Mouse (Mus musculus) neural tube, embryonic 14.5 days (tissue): ENCODE measurements at regions not wholly inside any gene's neighbourhood (a gene's known extent, or its start where the extent isn't known, plus 50 kb on each side); places are given as distances from the start of the nearest gene placed in this dataset.
"Not testable (repeated sequence)": the region's sequence is repeated elsewhere in the genome, so short reads cannot be mapped to it uniquely, and the experiment has no call there.

Source experiments
- ATAC-seq: fragments of 200-750 bp; cut with Nextera tagmentation; 2 replicates; pipeline ENCODE4 v1.8.0; 2017; ENCODE audit warnings: low read depth, mild to moderate bottlenecking, moderate TSS enrichment, moderate library complexity
- H3K27ac ChIP-seq: fragments of 300-500 bp; sonication (generic); 2 replicates; pipeline ENCODE4 v1.5.1; 2014; ENCODE audit warnings: low read depth, mild to moderate bottlenecking, control low read depth, low read length, moderate library complexity, mixed read lengths
- H3K27me3 ChIP-seq: fragments of 300-500 bp; sonication (generic); 2 replicates; pipeline ENCODE4 v1.6.1; 2014; ENCODE audit warnings: low read length; ENCODE audit not compliant: control insufficient read depth, insufficient read depth
- H3K36me3 ChIP-seq: fragments of 300-500 bp; sonication (generic); 2 replicates; pipeline ENCODE4 v1.6.1; 2014; ENCODE audit warnings: low read length, mixed read lengths; ENCODE audit not compliant: control insufficient read depth, insufficient read depth
- H3K4me1 ChIP-seq: fragments of 300-500 bp; sonication (generic); 2 replicates; pipeline ENCODE4 v1.6.1; 2014; ENCODE audit warnings: low read length; ENCODE audit not compliant: control insufficient read depth, insufficient read depth
- H3K4me2 ChIP-seq: fragments of 300-500 bp; sonication (generic); 2 replicates; pipeline ENCODE4 v1.6.1; 2014; ENCODE audit warnings: mild to moderate bottlenecking, low read depth, low read length, control low read depth
- H3K4me3 ChIP-seq: fragments of 300-500 bp; sonication (generic); 2 replicates; pipeline ENCODE4 v1.5.1; 2014; ENCODE audit warnings: low read depth, low read length, control low read depth, mixed read lengths
- H3K9ac ChIP-seq: fragments of 300-500 bp; sonication (generic); replicated peaks from 2 replicates; pipeline ENCODE4 v1.6.1; 2014; ENCODE audit warnings: low read depth, mild to moderate bottlenecking, control low read depth, low read length, mixed read lengths
- H3K9me3 ChIP-seq: fragments of 300-500 bp; sonication (generic); 2 replicates; pipeline ENCODE4 v1.6.1; 2016; ENCODE audit warnings: low read length; ENCODE audit not compliant: control insufficient read depth
- WGBS: fragments of 180-500 bp; shearing (Covaris S2); extraction: QIAGEN DNeasy Blood & Tissue Kit; methylation state at CpG from one replicate; pipeline ENCODE4 v1.1.7; 2014; 5-methylcytosine and 5-hydroxymethylcytosine counted together

- Histone ChIP-seq H3K9ac (no peak overlapping the region), H3K4me2 (no peak overlapping the region), H3K27ac (no peak overlapping the region), H3K9me3 (no peaks in the 10 kb centered on the region), H3K4me3 (no peak overlapping the region), H3K4me1 (no peaks in the 10 kb centered on the region), H3K36me3 (no peaks in the 10 kb centered on the region), H3K27me3 (no peaks in the 10 kb centered on the region)
- WGBS = 79% methylated on average over 4 of the region's 4 CpGs
- no peak for ATAC-seq
These were observed 536.5 kb downstream of the Bckdhb start for GRCm38 (mm10) chr9:84461441-84461840.

- H3K4me3 ChIP-seq = no peak overlapping the region
- H3K27ac ChIP-seq = no peak overlapping the region
- no peaks in the 10 kb centered on the region for H3K4me1 ChIP-seq
- H3K4me2 ChIP-seq = no peak overlapping the region
- 11% methylated on average over 3 of the region's 3 CpGs for WGBS
- no peak for ATAC-seq
- H3K36me3 ChIP-seq = no peaks in the 10 kb centered on the region
- no peaks in the 10 kb centered on the region for H3K9me3 ChIP-seq
- no peak overlapping the region for H3K9ac ChIP-seq
- H3K27me3 ChIP-seq = no peaks in the 10 kb centered on the region
These were observed 541.8 kb downstream of the Bckdhb start for GRCm38 (mm10) chr9:84466741-84467140.

GRCm38 (mm10) chr9:84472696-84473095, 547.8 kb downstream of the Bckdhb start:
- no peaks in the 10 kb centered on the region for H3K9me3 ChIP-seq
- ATAC-seq = no peak
- no peak overlapping the region for H3K9ac ChIP-seq
- no peak overlapping the region for H3K4me2 ChIP-seq
- WGBS = 77% methylated on average over 4 of the region's 4 CpGs
- no peaks in the 10 kb centered on the region for H3K27me3 ChIP-seq
- no peaks in the 10 kb centered on the region for H3K4me1 ChIP-seq
- H3K36me3 ChIP-seq = no peaks in the 10 kb centered on the region
- no peak overlapping the region for H3K27ac ChIP-seq
- no peak overlapping the region for H3K4me3 ChIP-seq

- no peaks in the 10 kb centered on the region for H3K27me3 ChIP-seq
- no peaks in the 10 kb centered on the region for H3K4me1 ChIP-seq
- no peak overlapping the region for H3K27ac ChIP-seq
- H3K9ac ChIP-seq = no peak overlapping the region
- WGBS = 42% methylated on average over 1 of the region's 1 CpGs
- no peaks in the 10 kb centered on the region for H3K36me3 ChIP-seq
- no peak overlapping the region for H3K4me2 ChIP-seq
- no peak for ATAC-seq
- no peak overlapping the region for H3K4me3 ChIP-seq
- no peaks in the 10 kb centered on the region for H3K9me3 ChIP-seq
These were observed 551.0 kb downstream of the Bckdhb start for GRCm38 (mm10) chr9:84475906-84476305.

- no peaks in the 10 kb centered on the region for H3K27me3 ChIP-seq
- ATAC-seq = no peak
- 73% methylated on average over 2 of the region's 2 CpGs for WGBS
- H3K4me3 ChIP-seq = no peak overlapping the region
- no peaks in the 10 kb centered on the region for H3K36me3 ChIP-seq
- no peak overlapping the region for H3K27ac ChIP-seq
- H3K4me2 ChIP-seq = no peak overlapping the region
- H3K9ac ChIP-seq = no peak overlapping the region
- H3K4me1 ChIP-seq = no peaks in the 10 kb centered on the region
- no peaks in the 10 kb centered on the region for H3K9me3 ChIP-seq
These were observed 574.6 kb downstream of the Bckdhb start for GRCm38 (mm10) chr9:84499507-84499906.

- not testable (repeated sequence) for H3K4me1 ChIP-seq, ATAC-seq, H3K27ac ChIP-seq, H3K9ac ChIP-seq, H3K9me3 ChIP-seq, H3K36me3 ChIP-seq, H3K27me3 ChIP-seq, H3K4me3 ChIP-seq, H3K4me2 ChIP-seq
These were observed 578.0 kb downstream of the Bckdhb start for GRCm38 (mm10) chr9:84502981-84503380.

GRCm38 (mm10) chr9:84517064-84517463, 592.1 kb downstream of the Bckdhb start:
- Histone ChIP-seq H3K4me3 (no peak overlapping the region), H3K36me3 (no peaks in the 10 kb centered on the region), H3K27ac (no peak overlapping the region), H3K4me2 (no peak overlapping the region), H3K9me3 (no peaks in the 10 kb centered on the region), H3K4me1 (no peaks in the 10 kb centered on the region), H3K27me3 (no peaks in the 10 kb centered on the region), H3K9ac (no peak overlapping the region)
- 94% methylated on average over 3 of the region's 3 CpGs for WGBS
- no peak for ATAC-seq

- 90% methylated on average over 2 of the region's 2 CpGs for WGBS
- Histone ChIP-seq H3K4me3 (no peak overlapping the region), H3K9me3 (no peaks in the 10 kb centered on the region), H3K27me3 (no peaks in the 10 kb centered on the region), H3K9ac (no peak overlapping the region), H3K36me3 (no peaks in the 10 kb centered on the region), H3K4me1 (no peaks in the 10 kb centered on the region), H3K4me2 (no peak overlapping the region), H3K27ac (no peak overlapping the region)
- ATAC-seq = no peak
These were observed 620.5 kb downstream of the Bckdhb start for GRCm38 (mm10) chr9:84545431-84545830.

- WGBS = 81% methylated on average over 6 of the region's 6 CpGs
- Histone ChIP-seq H3K4me3 (no peak overlapping the region), H3K27ac (no peak overlapping the region), H3K9ac (no peak overlapping the region), H3K27me3 (no peaks in the 10 kb centered on the region), H3K9me3 (no peaks in the 10 kb centered on the region), H3K36me3 (no peaks in the 10 kb centered on the region), H3K4me1 (no peaks in the 10 kb centered on the region), H3K4me2 (no peak overlapping the region)
- ATAC-seq = no peak
These were observed 623.2 kb downstream of the Bckdhb start for GRCm38 (mm10) chr9:84548012-84548660.
